Mouse (Mus musculus) lung, embryonic 14.5 days (tissue): ENCODE data around the gene Entpd5. TPM values are rescaled to one million over a fixed set of nuclear protein-coding genes. Genes with fewer than 3 reads are reported as not detected.

Experiments used
- ATAC-seq: fragments of 200-750 bp; cut with Nextera tagmentation; 2 replicates; pipeline ENCODE4 v1.8.0; 2017; ENCODE audit warnings: mild to moderate bottlenecking, moderate TSS enrichment, moderate library complexity; ENCODE audit not compliant: insufficient read depth
- DNase-seq: peaks from one replicate; pipeline ENCODE4 v3.0.0-alpha.2; 2015
- H3K27ac ChIP-seq: fragments of 300-500 bp; sonication (generic); 2 replicates; pipeline ENCODE4 v1.5.1; 2014; ENCODE audit warnings: low read depth, mild to moderate bottlenecking, moderate library complexity
- H3K27me3 ChIP-seq: fragments of 300-500 bp; sonication (generic); 2 replicates; pipeline ENCODE4 v1.6.1; 2014; ENCODE audit warnings: low read length, control low read depth; ENCODE audit not compliant: insufficient read depth
- H3K36me3 ChIP-seq: fragments of 300-500 bp; sonication (generic); 2 replicates; pipeline ENCODE4 v1.6.1; 2014; ENCODE audit warnings: control low read depth; ENCODE audit not compliant: insufficient read depth
- H3K4me1 ChIP-seq: fragments of 300-500 bp; sonication (generic); 2 replicates; pipeline ENCODE4 v1.6.1; 2014; ENCODE audit warnings: antibody characterized with exemption, control low read depth; ENCODE audit not compliant: insufficient read depth
- H3K4me2 ChIP-seq: fragments of 300-500 bp; sonication (generic); 2 replicates; pipeline ENCODE4 v1.6.1; 2014; ENCODE audit warnings: mild to moderate bottlenecking
- H3K4me3 ChIP-seq: fragments of 300-500 bp; sonication (generic); 2 replicates; pipeline ENCODE4 v1.5.1; 2014; ENCODE audit warnings: low read depth, low read length
- H3K9ac ChIP-seq: fragments of 300-500 bp; sonication (generic); 2 replicates; pipeline ENCODE4 v1.6.1; 2014
- H3K9me3 ChIP-seq: fragments of 300-500 bp; sonication (generic); 2 replicates; pipeline ENCODE4 v1.6.1; 2016; ENCODE audit warnings: low read depth, low read length, control low read depth
- CTCF ChIP-seq: IDR thresholded peaks from 2 replicates; pipeline ENCODE4 v1.5.1; 2016; ENCODE audit warnings: antibody characterized with exemption, low read depth
- WGBS: fragments of 180-500 bp; shearing (Covaris S2); extraction: QIAGEN DNeasy Blood & Tissue Kit; methylation state at CpG from one replicate; pipeline ENCODE4 v1.1.7; 2014; 5-methylcytosine and 5-hydroxymethylcytosine counted together
- polyA plus RNA-seq: library from polyadenylated mRNA; unstranded; fragments of >200 nt; fragmentation: Nextera tagmentation; extraction: Ambion mirVana; gene quantifications from 2 replicates; pipeline ENCODE4 v1.2.1, GENCODE M21; 2014

The Entpd5 gene
- polyA plus RNA-seq, 1 experiment from 2014 or later, result 15.4 TPM

DNA sequence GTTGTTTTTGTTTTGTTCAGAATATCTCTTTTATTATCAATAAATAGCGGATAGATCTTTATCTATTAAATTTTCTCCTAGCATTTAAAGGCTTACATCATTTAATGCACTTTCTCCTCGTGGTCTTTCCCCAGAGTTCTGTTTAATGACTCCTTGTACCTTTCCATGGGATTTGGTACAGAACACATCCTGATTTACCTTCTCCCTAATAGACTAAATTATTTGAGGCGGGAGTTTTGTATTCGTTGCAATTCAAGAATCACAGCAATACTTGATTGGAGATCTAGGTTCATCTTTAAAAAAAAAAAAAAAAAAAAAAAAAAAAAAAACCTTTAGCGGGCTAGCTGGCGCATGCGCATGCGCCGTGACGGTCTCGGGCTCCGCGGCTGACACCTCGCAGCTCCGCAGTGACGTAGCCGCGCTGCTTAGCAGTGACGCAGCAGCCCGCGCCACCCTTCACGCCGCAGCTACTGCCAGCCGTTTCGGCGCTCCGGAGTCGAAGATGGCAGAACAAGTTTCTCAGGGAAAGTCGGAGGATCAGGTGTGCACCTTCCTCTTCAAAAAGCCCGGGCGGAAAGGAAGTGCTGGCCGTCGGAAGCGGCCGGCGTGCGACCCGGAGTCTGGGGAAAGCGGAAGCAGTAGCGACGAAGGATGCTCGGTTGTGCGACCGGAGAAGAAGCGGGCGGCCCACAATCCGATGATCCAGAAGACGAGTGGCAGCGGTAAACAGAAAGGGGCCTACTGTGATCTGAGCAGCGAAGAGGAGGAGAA is 8.2 kb upstream of the Entpd5 start, which contains the start of gene Rnf113a2:
TSS of gene Rnf113a2 (plus strand) at position 363 of the 771 bp plus-strand sequence.
- peaks cover 5% of the 10 kb centered on the region; the same call in 1 of the 2 replicates for H3K9me3 ChIP-seq
- H3K36me3 ChIP-seq, result no peaks in the 10 kb centered on the region
- peak within 1 kb of the TSS; percentile 70 for H3K9ac ChIP-seq
- peak; percentile 94 for DNase-seq
- 3% methylated on average over 50 of the region's 50 CpGs for WGBS
- H3K4me1 ChIP-seq, result no peaks in the 10 kb centered on the region
- peak within 1 kb of the TSS; percentile 57 for H3K4me3 ChIP-seq
- H3K27ac ChIP-seq, result peak within 1 kb of the TSS; percentile 65; the same call in 1 of the 2 replicates
- no peak for TF ChIP-seq CTCF
- peak; percentile 92 for ATAC-seq
- peak within 1 kb of the TSS; percentile 85 for H3K4me2 ChIP-seq
- no peaks in the 10 kb centered on the region for H3K27me3 ChIP-seq

GRCm38 (mm10) chr12:84407874-84408818 is 683 bp downstream of the Entpd5 start:
- Histone ChIP-seq H3K4me1 (peaks cover 3% of the 10 kb centered on the region; the same call in 1 of the 2 replicates), H3K4me2 (peak overlapping the region; percentile 96), H3K36me3 (no peaks in the 10 kb centered on the region), H3K4me3 (peak overlapping the region; percentile 72), H3K27ac (peak overlapping the region; percentile 69), H3K9me3 (no peaks in the 10 kb centered on the region), H3K9ac (peak overlapping the region; percentile 74), H3K27me3 (no peaks in the 10 kb centered on the region)
- peak; percentile 39 for DNase-seq
- no peak for TF ChIP-seq CTCF
- peak; percentile 76 for ATAC-seq
- 1% methylated on average over 46 of the region's 52 CpGs for WGBS

DNA sequence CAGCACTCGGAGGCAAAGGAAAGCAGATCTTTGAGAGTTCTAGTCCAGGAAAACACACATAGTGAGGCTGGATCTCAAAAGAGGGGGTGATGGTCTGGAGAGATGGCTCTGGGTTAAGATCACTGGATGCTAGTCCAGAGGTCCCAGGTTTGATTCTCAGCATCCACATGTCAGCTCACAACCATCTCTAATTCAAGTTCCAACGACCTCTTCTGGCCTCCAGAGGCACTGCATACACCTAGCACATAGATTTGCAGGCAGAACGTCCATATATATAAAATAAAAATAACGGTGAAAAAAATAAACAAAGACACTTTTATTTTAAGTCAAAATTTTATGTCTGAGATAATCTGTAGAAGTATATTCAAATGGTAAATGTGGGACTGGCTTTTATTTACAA is 1.6 kb downstream of the Entpd5 start:
- Histone ChIP-seq H3K9ac (no peak overlapping the region), H3K4me2 (no peak overlapping the region), H3K27ac (no peak overlapping the region), H3K4me1 (peaks cover 3% of the 10 kb centered on the region; the same call in 1 of the 2 replicates), H3K36me3 (no peaks in the 10 kb centered on the region), H3K4me3 (no peak overlapping the region), H3K9me3 (no peaks in the 10 kb centered on the region), H3K27me3 (no peaks in the 10 kb centered on the region)
- TF ChIP-seq CTCF, result 0 out of 2 replicates have a peak, but pooled peaks have one; percentile 6
- WGBS, result 54% methylated on average over 4 of the region's 4 CpGs
- DNase-seq (no peak), ATAC-seq (no peak)

DNA sequence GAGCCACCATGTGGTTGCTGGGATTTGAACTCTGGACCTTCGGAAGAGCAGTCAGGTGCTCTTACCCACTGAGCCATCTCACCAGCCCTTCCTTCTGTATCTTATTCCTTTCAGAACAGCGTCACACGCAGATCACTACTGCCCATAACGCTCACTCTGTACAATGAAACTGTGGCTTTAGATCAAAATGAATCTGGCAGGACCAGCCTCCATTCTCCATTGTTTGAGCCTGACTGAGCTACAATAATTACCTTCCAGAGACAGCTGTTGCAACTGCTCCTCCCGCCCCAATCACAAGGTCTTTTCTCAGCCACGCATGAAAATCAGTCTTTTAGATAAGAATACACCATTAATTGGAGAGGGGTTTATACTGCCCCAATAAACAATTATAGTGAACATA is 4.3 kb downstream of the Entpd5 start:
- Histone ChIP-seq H3K4me2 (no peak overlapping the region), H3K27me3 (no peaks in the 10 kb centered on the region), H3K9ac (no peak overlapping the region), H3K9me3 (no peaks in the 10 kb centered on the region), H3K4me1 (peaks cover 3% of the 10 kb centered on the region; the same call in 1 of the 2 replicates), H3K27ac (no peak overlapping the region), H3K4me3 (no peak overlapping the region), H3K36me3 (no peaks in the 10 kb centered on the region)
- ATAC-seq, result no peak
- no peak for TF ChIP-seq CTCF
- DNase-seq, result no peak
- 87% methylated on average over 6 of the region's 6 CpGs for WGBS

DNA sequence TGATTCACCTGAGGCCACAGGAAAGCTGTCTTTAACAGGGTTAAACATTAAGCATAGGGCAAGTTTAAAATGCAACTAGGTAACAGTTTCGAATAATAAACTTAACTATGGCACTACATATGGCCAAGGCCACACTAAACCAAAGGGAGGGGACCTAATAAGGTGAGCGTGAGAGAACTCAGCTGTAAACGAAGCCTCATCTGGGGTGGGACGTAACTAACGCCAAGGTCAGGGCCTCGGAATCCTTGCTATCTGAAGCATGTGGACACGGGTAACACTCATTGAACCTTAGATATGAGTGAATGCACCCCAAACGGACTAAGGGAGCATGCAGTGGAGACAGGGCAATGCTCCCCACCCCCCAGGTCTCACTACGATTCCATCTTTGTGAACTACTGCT is 5.9 kb downstream of the Entpd5 start:
- Histone ChIP-seq H3K4me1 (peaks cover 3% of the 10 kb centered on the region; the same call in 1 of the 2 replicates), H3K9ac (no peak overlapping the region), H3K4me3 (no peak overlapping the region), H3K9me3 (no peaks in the 10 kb centered on the region), H3K27me3 (no peaks in the 10 kb centered on the region), H3K36me3 (no peaks in the 10 kb centered on the region), H3K27ac (no peak overlapping the region), H3K4me2 (no peak overlapping the region)
- ATAC-seq (no peak), DNase-seq (no peak)
- 57% methylated on average over 9 of the region's 9 CpGs for WGBS
- TF ChIP-seq CTCF, result no peak

- 26% methylated on average over 3 of the region's 3 CpGs for WGBS
- H3K4me2 ChIP-seq, result no peak overlapping the region
- H3K36me3 ChIP-seq, result no peaks in the 10 kb centered on the region
- ATAC-seq (no peak), DNase-seq (no peak)
- no peaks in the 10 kb centered on the region for H3K27me3 ChIP-seq
- H3K27ac ChIP-seq, result no peak overlapping the region
- no peaks in the 10 kb centered on the region for H3K9me3 ChIP-seq
- no peak overlapping the region for H3K9ac ChIP-seq
- H3K4me3 ChIP-seq, result no peak overlapping the region
- no peaks in the 10 kb centered on the region for H3K4me1 ChIP-seq
- TF ChIP-seq CTCF, result no peak
Observed at GRCm38 (mm10) chr12:84400653-84401052, 8.2 kb downstream of the Entpd5 start.

DNA sequence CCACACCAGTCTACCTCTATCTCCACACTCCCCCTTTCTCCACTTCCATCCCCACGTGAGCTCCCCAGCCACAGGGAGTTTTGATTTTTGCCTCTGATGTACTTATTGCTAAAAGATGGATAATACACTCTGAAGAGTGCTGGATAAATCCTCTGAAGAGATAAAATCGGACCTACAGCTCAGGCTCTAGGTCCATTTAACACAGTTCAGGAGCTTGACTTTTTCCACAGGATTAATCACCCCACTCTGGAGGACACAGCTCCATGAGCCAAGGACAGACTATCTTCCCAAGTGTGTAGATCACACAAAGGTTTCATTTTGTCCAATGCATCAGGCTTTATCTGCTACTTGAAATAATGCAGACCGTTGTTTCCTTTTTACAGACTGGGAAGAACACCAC is 8.8 kb downstream of the Entpd5 start:
- DNase-seq (no peak), ATAC-seq (no peak)
- no peaks in the 10 kb centered on the region for H3K27me3 ChIP-seq
- H3K9me3 ChIP-seq, result no peaks in the 10 kb centered on the region
- no peak overlapping the region for H3K9ac ChIP-seq
- no peak overlapping the region for H3K27ac ChIP-seq
- TF ChIP-seq CTCF, result no peak
- no peaks in the 10 kb centered on the region for H3K4me1 ChIP-seq
- WGBS, result 68% methylated on average over 3 of the region's 3 CpGs
- no peak overlapping the region for H3K4me3 ChIP-seq
- H3K4me2 ChIP-seq, result no peak overlapping the region
- no peaks in the 10 kb centered on the region for H3K36me3 ChIP-seq
